Mouse (Mus musculus) megakaryocyte, embryonic 14.5 days (primary cell): ENCODE results near the gene Csrp1. TPM values are rescaled to one million over a fixed set of nuclear protein-coding genes. Genes with fewer than 3 reads are reported as not detected.

Experiments used
- H3K27me3 ChIP-seq: replicated peaks from 2 replicates; pipeline ENCODE3; 2012; ENCODE audit warnings: inconsistent platforms
- H3K36me3 ChIP-seq: replicated peaks from 2 replicates; pipeline ENCODE3; 2012; ENCODE audit warnings: low read length, inconsistent platforms, mixed read lengths
- H3K4me1 ChIP-seq: 2 replicates; pipeline ENCODE4 v1.6.1; 2012; ENCODE audit warnings: inconsistent platforms
- H3K4me3 ChIP-seq: replicated peaks from 2 replicates; pipeline ENCODE3; 2012; ENCODE audit warnings: moderate library complexity, mild to moderate bottlenecking, inconsistent platforms
- H3K9me3 ChIP-seq: 2 replicates; pipeline ENCODE4 v1.6.1; 2012; ENCODE audit warnings: inconsistent platforms
- FLI1 ChIP-seq: IDR thresholded peaks from 2 replicates; pipeline ENCODE4 v1.6.1; 2012; ENCODE audit warnings: low read length, inconsistent platforms, mixed read lengths
- GATA1 ChIP-seq: IDR thresholded peaks from 3 replicates; pipeline ENCODE4 v1.6.1; 2012; ENCODE audit warnings: mixed read lengths, low read length, inconsistent platforms, borderline replicate concordance
- polyA plus RNA-seq: library from polyadenylated mRNA; stranded (reverse); fragments of >175 nt; gene quantifications from 2 replicates; pipeline ENCODE4 v1.2.3, GENCODE M21; 2012; ENCODE audit warnings: low replicate concordance; ENCODE audit not compliant: insufficient read depth

The Csrp1 gene
- polyA plus RNA-seq, 1 experiment: 121 TPM

DNA sequence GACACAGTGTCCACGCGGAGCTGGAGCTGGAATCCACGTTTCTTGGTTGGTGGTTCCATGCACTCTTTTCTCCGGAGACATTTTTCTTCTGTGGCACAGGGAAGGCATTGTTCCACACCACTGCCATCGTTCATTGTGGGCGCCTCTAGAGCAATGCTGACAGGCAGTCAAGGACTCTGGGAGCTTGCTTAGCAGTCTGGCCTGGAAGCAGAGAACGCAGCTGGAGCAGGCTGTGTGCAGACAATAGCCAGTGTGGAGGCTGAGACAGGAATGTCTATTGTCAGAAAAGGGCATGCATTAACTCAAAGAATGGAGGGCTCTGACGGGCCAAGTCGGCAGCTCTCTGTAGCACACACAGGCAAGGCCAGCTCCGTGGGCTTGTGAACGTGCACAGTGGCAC is 25.7 kb upstream of the Csrp1 start:
- Histone ChIP-seq H3K4me1 (peaks cover 51% of the 10 kb centered on the region), H3K4me3 (no peak overlapping the region), H3K27me3 (no peaks in the 10 kb centered on the region), H3K36me3 (peaks cover 19% of the 10 kb centered on the region), H3K9me3 (no peaks in the 10 kb centered on the region)
- TF ChIP-seq GATA1 (no peak), FLI1 (no peak)

GRCm38 (mm10) chr1:135697462-135697861 is 22.4 kb upstream of the Csrp1 start:
- no peaks in the 10 kb centered on the region for H3K27me3 ChIP-seq
- H3K9me3 ChIP-seq: no peaks in the 10 kb centered on the region
- H3K36me3 ChIP-seq: peaks cover 13% of the 10 kb centered on the region
- no peak for TF ChIP-seq FLI1
- no peak for TF ChIP-seq GATA1
- peaks cover 47% of the 10 kb centered on the region for H3K4me1 ChIP-seq
- no peak overlapping the region for H3K4me3 ChIP-seq

DNA sequence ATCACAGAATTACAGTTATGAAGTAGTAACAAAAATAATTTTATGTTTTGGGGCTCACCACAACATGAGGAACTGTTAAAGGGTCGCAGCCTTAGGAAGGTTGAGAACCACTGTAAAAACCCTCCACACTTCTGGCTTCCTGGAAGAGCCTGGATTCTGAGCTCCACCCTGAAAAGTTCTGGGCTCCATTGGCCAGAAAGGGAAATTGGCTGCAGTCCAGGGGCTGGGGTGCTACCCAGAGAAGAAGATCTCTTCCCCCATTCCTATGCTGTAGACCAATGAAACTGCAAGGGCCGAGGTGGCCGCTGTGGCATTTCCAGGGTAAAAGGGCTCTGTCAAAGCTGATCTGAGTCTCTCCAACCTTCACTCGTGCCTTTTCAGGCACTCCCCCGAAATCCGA is 21.8 kb upstream of the Csrp1 start:
- peaks cover 13% of the 10 kb centered on the region for H3K36me3 ChIP-seq
- H3K9me3 ChIP-seq: no peaks in the 10 kb centered on the region
- no peak for TF ChIP-seq GATA1
- TF ChIP-seq FLI1: no peak
- peaks cover 51% of the 10 kb centered on the region for H3K4me1 ChIP-seq
- H3K27me3 ChIP-seq: no peaks in the 10 kb centered on the region
- H3K4me3 ChIP-seq: no peak overlapping the region

DNA sequence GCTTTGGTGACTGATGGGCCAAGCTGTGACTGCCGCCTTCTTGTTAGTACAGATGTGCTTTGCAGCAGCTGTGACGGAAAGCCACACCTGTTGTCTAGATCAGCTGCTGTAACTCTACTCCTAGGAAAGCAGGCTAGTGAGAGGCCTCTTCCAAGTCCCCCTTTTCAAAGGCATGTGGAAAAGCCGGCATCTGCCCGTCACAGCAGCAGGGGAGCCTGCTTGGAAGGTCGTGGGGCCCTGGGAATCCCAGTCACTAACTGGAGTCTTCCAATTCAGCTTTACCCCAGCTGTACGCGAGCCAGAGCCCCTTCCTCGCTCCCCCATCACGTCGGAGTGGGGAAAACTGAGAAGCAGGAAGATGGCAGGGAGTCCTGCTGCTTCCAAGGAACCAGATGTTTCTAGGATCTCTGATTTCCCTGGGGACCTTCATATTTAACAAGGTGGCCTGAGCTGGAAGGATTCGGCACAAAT is 21.4 kb upstream of the Csrp1 start:
- Histone ChIP-seq H3K36me3 (peaks cover 13% of the 10 kb centered on the region), H3K9me3 (no peaks in the 10 kb centered on the region), H3K27me3 (no peaks in the 10 kb centered on the region), H3K4me3 (no peak overlapping the region), H3K4me1 (peaks cover 48% of the 10 kb centered on the region)
- TF ChIP-seq GATA1 (no peak), FLI1 (no peak)

GRCm38 (mm10) chr1:135698996-135699705 is 20.7 kb upstream of the Csrp1 start:
- peaks cover 48% of the 10 kb centered on the region for H3K4me1 ChIP-seq
- H3K36me3 ChIP-seq: peaks cover 12% of the 10 kb centered on the region
- H3K9me3 ChIP-seq: no peaks in the 10 kb centered on the region
- peak overlapping the region; percentile 60 for H3K4me3 ChIP-seq
- TF ChIP-seq GATA1 (no peak), FLI1 (no peak)
- H3K27me3 ChIP-seq: no peaks in the 10 kb centered on the region

DNA sequence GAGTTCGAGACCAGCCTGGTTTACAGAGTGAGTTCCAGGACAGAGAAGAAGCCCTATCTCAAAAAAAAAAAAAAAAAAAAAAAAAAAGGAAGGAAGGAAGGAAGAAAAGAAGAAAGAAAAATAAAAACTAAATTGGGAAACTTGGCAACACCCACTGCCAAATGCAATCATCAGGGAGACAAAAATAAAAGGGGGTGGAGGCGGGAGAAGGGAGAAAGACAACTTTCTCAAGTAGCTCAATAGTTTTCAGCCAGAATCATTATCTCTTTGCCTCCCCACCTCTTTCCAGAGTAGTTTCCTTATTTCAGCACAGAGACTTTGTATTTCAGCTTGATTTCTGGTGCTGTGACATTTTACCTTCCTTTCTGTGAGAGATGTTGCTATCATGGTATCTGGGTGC is 20.0 kb upstream of the Csrp1 start:
- no peaks in the 10 kb centered on the region for H3K27me3 ChIP-seq
- H3K36me3 ChIP-seq: peaks cover 10% of the 10 kb centered on the region
- peaks cover 45% of the 10 kb centered on the region for H3K4me1 ChIP-seq
- TF ChIP-seq GATA1: no peak
- no peak for TF ChIP-seq FLI1
- H3K9me3 ChIP-seq: no peaks in the 10 kb centered on the region
- H3K4me3 ChIP-seq: peak overlapping the region; percentile 73

GRCm38 (mm10) chr1:135700605-135701004 is 19.3 kb upstream of the Csrp1 start:
- no peaks in the 10 kb centered on the region for H3K27me3 ChIP-seq
- peaks cover 44% of the 10 kb centered on the region for H3K4me1 ChIP-seq
- no peaks in the 10 kb centered on the region for H3K9me3 ChIP-seq
- peaks cover 9% of the 10 kb centered on the region for H3K36me3 ChIP-seq
- H3K4me3 ChIP-seq: peak overlapping the region; percentile 80
- TF ChIP-seq GATA1 (no peak), FLI1 (no peak)

- TF ChIP-seq FLI1 (no peak), GATA1 (no peak)
- H3K4me1 ChIP-seq: peaks cover 39% of the 10 kb centered on the region
- H3K4me3 ChIP-seq: no peak overlapping the region
- H3K9me3 ChIP-seq: no peaks in the 10 kb centered on the region
- H3K27me3 ChIP-seq: no peaks in the 10 kb centered on the region
- peaks cover 4% of the 10 kb centered on the region for H3K36me3 ChIP-seq
These were observed 18.5 kb upstream of the Csrp1 start for GRCm38 (mm10) chr1:135701314-135701713.

- Histone ChIP-seq H3K27me3 (no peaks in the 10 kb centered on the region), H3K9me3 (peaks cover 4% of the 10 kb centered on the region)
- TF ChIP-seq GATA1: no peak
- no peak for TF ChIP-seq FLI1
These were observed 17.1 kb upstream of the Csrp1 start for GRCm38 (mm10) chr1:135702722-135703121.

GRCm38 (mm10) chr1:135704317-135704821 is 15.5 kb upstream of the Csrp1 start:
- H3K27me3 ChIP-seq: no peaks in the 10 kb centered on the region

More at GRCm38 (mm10) chr1:135702722-135703121, 17.1 kb upstream of the Csrp1 start:
- Histone ChIP-seq H3K4me1 (peaks cover 37% of the 10 kb centered on the region), H3K4me3 (no peak overlapping the region), H3K36me3 (peaks cover 4% of the 10 kb centered on the region)

More at GRCm38 (mm10) chr1:135704317-135704821, 15.5 kb upstream of the Csrp1 start:
- TF ChIP-seq FLI1 (no peak), GATA1 (no peak)
- H3K4me1 ChIP-seq: peaks cover 28% of the 10 kb centered on the region
- peaks cover 4% of the 10 kb centered on the region for H3K9me3 ChIP-seq
- no peak overlapping the region for H3K4me3 ChIP-seq
- H3K36me3 ChIP-seq: peaks cover 12% of the 10 kb centered on the region
